Mouse (Mus musculus) kidney, adult 9 months (tissue): ENCODE measurements around the gene Glipr1l2.
"Not testable (repeated sequence)": the region's sequence is repeated elsewhere in the genome, so short reads cannot be mapped to it uniquely, and the experiment has no call there.

ENCODE experiments used
- DNase-seq: peaks from one replicate; pipeline ENCODE4 v3.0.0; 2022

Gene Glipr1l2

DNA sequence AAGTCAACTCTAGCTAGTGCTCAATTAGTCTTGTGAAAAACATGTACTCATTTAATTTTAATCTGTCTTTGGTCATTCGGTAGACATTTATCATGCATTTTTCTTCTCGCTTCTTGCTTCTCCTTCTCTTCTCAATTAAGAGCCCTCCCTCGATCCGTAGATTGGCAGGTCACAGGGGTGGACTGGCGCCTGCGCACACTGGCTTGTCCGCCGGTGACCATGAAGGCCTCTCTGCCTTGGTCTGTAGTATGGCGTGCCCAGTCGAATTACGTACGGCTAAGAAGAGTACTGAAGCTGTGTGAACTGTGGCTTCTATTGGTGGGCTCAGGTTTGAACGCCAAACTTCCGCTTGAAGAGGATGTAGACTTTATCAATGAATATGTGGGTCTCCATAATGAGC, at the start of gene Glipr1l2:
Glipr1l2 (plus strand) TSS at position 198 of the 400 bp plus-strand sequence.
- no peak for DNase-seq

- DNase-seq, result not testable (repeated sequence)
These were observed 39.6 kb upstream of the Glipr1l2 start for GRCm38 (mm10) chr10:112043523-112043922.

GRCm38 (mm10) chr10:112044283-112044682, 38.9 kb upstream of the Glipr1l2 start:
- not testable (repeated sequence) for DNase-seq

- no peak for DNase-seq
These were observed 31.9 kb upstream of the Glipr1l2 start for GRCm38 (mm10) chr10:112051220-112051619.

- DNase-seq, result peak; percentile 7
These were observed 31.2 kb upstream of the Glipr1l2 start for GRCm38 (mm10) chr10:112051956-112052355.

DNA sequence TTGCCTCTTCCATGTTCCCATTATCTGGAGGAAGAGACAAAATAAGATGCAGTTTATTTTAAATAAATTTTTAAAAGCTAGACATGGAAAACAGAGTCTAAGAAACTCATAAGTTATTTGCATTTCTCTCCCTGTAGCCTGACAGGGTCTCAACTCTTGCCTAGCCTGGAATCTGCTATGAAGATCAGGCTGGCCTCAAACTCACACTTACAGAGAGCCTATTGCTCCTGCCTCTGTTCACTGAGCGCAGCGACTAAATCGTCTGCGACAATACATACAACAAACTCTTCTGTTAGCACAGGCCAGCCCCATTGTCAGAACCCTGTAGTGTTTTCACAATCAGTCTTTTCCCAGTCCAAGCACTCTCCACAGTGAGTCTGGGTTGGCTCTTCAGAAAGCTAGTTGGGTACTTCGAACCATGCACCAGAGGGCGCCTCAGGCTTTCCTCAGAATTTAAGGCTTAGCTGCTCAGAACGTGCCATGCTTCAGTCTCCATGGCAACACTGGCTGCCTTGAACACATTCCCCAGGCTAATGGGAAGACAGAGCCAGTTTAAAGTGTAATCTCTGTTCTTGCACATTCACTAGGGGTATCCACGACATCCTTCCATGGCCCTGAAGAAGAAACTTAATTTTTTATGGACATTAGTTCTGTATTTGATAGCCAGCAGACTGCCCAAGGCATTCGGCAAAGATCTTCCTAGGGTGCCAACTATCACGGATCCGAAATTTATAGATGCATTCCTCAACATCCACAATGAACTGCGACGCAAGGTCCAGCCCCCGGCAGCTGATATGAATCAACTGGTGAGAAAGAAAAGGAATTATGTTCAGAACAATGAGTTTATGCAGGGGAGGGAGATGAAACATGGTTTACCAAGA, 23.2 kb upstream of the Glipr1l2 start, which contains the start of gene Glipr1l1:
Glipr1l1 (plus strand) TSS at position 488 of the 881 bp plus-strand sequence.
- DNase-seq, result peak; percentile 58

DNA sequence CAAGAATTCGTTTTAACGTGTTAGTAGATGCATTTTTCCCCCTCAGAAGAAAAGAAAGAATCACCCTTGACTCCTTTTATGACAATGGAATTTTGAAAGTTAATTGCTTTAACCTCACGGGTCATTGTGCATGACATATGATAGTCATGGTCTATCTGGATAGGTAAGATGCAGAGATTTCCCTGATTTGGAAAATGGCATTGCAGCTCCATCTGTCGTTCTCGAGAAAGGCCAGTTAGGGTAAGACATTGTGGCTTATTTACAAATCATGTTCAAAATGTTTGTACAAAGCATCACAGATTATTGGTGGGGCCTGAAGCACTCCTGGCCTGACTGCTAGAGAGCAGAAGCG, 22.6 kb upstream of the Glipr1l2 start:
- DNase-seq, result not testable (repeated sequence)

DNA sequence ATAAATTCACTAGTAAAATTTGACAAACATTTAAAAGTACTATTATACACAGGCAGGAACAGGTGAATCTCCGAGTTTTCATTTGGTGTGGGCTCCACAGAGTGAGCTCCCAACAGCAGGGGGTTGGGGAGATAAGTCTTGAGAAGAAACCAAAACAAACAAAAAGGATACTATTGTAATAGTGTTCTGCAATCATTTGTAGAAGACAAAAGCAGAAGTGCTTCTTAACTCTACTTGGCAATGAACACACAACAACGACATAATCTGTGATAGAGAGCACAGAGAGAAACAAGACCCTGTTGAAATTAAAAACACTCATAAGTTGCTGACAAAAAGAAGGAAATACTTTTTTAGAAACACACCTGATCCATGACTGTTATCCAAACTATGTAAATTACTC, 3.1 kb upstream of the Glipr1l2 start:
- DNase-seq, result no peak

DNA sequence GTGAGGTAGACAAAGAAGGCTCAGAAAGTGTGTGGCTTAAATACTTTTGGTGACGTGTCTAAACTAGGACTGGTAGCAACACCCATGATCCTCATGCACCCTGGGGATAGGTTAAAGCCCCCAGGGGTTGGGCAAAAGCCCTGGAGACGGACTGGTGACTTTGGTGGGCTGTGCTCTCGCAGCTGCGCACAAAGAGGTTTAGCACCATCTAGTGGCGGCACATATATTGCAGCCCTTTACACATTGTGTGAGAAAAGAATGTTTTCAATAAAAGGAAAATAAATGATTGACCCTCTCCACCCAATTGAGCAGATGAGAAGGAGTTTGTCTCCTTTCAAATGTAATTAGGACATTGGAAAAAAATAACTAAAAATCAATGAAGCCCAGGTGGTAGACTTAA, 22.6 kb downstream of the Glipr1l2 start:
- peak; percentile 58 for DNase-seq

DNA sequence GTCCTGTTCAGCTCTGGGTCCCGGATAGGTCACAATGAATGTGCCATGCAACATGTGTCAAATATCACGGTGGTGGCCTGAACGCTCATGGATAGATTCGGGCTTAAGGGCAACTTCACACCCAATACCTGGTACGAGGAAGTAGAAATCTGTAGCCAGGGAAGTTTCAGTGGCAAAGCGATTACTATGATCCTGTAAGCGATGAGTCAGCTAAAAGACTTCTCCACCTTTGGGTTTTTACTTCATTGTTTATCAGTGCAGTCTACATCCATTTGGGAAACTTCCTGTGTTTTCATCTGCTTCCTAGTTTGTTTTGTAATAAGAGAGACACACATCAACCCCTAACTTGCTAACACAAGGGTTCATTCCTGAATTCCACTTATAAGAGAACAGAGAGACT, 27.2 kb downstream of the Glipr1l2 start:
- no peak for DNase-seq

DNA sequence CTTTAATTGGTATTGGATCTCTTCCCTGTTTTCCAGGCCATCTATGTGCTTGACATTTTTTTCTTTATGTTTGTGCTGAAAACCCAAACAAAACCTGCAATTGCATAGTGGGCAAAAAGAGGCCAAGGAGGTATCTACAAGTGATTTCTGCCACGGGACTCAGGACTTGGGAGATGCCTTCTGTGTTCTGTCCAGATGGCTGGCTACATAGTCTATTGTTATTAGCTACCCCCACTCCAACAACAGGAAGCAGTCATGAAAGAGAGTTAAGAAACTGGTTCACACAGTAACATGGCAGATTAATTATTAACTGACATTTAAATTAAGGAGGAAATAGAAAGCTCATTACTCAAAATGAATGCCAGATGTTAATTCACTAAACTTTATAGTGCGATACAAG, 41.9 kb downstream of the Glipr1l2 start:
- DNase-seq, result not testable (repeated sequence)

- DNase-seq, result not testable (repeated sequence)
These were observed 44.6 kb downstream of the Glipr1l2 start for GRCm38 (mm10) chr10:112127682-112128230.

DNA sequence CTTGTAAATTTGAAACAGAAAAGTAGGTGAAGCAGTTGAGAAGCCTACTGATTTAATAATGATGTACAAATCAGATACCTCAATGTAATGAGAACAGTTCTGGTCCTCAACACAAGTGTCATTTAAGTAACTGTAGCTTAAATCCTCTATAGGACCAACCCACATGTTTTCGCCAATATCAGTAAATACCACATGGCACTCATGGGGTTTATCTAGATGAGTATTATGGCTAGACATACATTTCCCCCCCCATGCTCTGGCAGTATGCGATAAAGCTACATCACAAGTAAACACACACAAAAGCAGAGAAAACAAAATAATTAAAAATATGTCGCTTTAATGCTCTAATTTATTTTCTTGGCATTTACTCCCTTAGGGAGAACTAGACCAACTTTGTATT, 49.0 kb downstream of the Glipr1l2 start:
- no peak for DNase-seq

- peak; percentile 23 for DNase-seq
These were observed 55.1 kb downstream of the Glipr1l2 start for GRCm38 (mm10) chr10:112138050-112138870.

DNA sequence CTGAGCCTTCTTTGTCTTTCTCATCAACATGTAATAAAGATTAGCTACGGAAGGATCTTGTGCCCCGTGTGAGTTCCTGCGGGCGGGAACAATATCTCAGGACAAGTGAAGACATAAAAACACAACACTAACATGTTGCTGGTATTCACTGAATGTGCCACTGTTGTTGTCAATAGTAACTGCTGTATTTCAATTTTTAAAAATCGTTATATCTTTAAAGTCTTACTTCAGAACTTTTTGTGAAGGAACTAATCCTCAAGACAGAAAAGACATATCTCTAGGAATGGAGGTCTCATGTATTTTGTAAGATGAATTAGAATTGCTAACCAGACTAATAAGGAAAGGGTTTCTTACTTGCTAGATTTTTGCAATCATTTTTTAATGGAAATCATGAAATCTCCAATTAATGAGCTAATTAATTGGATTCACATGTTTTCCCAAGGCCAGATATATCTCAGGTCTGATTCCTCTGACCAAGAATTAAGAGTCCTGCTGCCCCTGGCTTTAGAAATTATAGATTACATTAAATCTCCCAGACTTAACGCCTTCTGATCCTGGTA, 55.8 kb downstream of the Glipr1l2 start:
- no peak for DNase-seq

- no peak for DNase-seq
These were observed 56.7 kb downstream of the Glipr1l2 start for GRCm38 (mm10) chr10:112139834-112140233.
